Mouse (Mus musculus): ENCODE results near the gene Trio. TPM values are rescaled to one million over a fixed set of nuclear protein-coding genes. Genes with fewer than 3 reads are reported as not detected.
A peak's percentile ranks its signal among the peaks of the same experiment; 100 is the strongest.

The Trio gene
- polyA plus RNA-seq, 1 experiment from 2014 or later: 31.2 TPM

DNA sequence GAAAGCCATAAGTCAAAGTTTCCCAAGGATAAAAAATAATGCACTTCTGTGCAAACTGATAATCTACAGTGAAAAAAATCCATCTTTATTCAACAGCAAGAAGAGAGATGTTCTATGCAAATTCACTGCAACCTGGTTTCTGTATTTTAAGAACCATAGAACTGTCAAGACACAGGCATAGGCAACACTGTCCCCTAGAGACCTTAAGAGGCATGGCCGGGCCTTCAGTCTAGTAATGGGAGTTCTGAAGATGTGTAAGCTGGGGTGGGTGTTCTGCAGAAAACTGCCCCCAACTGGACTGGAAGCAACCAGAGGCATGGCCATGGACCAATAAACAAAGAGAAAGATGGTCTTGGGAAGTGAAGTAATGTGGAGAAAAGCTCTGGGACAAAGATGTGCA lies 166.1 kb downstream of the Trio start:
- Histone ChIP-seq H3K4me3 (ENCODE audit: low read depth, low read length) (no peak overlapping the region), H3K4me2 (ENCODE audit: low read depth) (no peak overlapping the region), H3K36me3 (ENCODE audit: control insufficient read depth, insufficient read depth, low read length) (peaks cover under 1% of the 10 kb centered on the region; the same call in 1 of the 2 replicates), H3K27ac (ENCODE audit: low read depth, low read length) (no peak overlapping the region), H3K9me3 (ENCODE audit: control insufficient read depth, low read length) (no peaks in the 10 kb centered on the region), H3K4me1 (ENCODE audit: control insufficient read depth, insufficient read depth, low read length) (no peaks in the 10 kb centered on the region), H3K9ac (ENCODE audit: low read length) (no peak overlapping the region), H3K27me3 (ENCODE audit: control insufficient read depth, insufficient read depth, low read length) (no peaks in the 10 kb centered on the region)
- DNase-seq (ENCODE audit: low spot score) (no peak), ATAC-seq (ENCODE audit: insufficient read depth, low FRiP score, low TSS enrichment) (no peak)
- WGBS: 86% methylated on average over 1 of the region's 1 CpGs

- Histone ChIP-seq H3K36me3 (ENCODE audit: control insufficient read depth, insufficient read depth, low read length) (peaks cover 3% of the 10 kb centered on the region; the same call in 1 of the 2 replicates), H3K4me3 (ENCODE audit: low read depth, low read length) (no peak overlapping the region), H3K4me2 (ENCODE audit: low read depth) (no peak overlapping the region), H3K27ac (ENCODE audit: low read depth, low read length) (no peak overlapping the region), H3K27me3 (ENCODE audit: control insufficient read depth, insufficient read depth, low read length) (no peaks in the 10 kb centered on the region), H3K9ac (ENCODE audit: low read length) (no peak overlapping the region), H3K9me3 (ENCODE audit: control insufficient read depth, low read length) (no peaks in the 10 kb centered on the region), H3K4me1 (ENCODE audit: control insufficient read depth, insufficient read depth, low read length) (no peaks in the 10 kb centered on the region)
- 78% methylated on average over 6 of the region's 6 CpGs for WGBS
- ATAC-seq (ENCODE audit: insufficient read depth, low FRiP score, low TSS enrichment) (no peak), DNase-seq (ENCODE audit: low spot score) (no peak)
Measured at GRCm38 (mm10) chr15:27859115-27859514, 166.5 kb downstream of the Trio start.

GRCm38 (mm10) chr15:27858179-27858819 lies 167.3 kb downstream of the Trio start:
- DNase-seq (ENCODE audit: low spot score) (no peak), ATAC-seq (ENCODE audit: insufficient read depth, low FRiP score, low TSS enrichment) (no peak)
- H3K36me3 ChIP-seq (ENCODE audit: control insufficient read depth, insufficient read depth, low read length): peaks cover 3% of the 10 kb centered on the region; the same call in 1 of the 2 replicates
- H3K4me2 ChIP-seq (ENCODE audit: low read depth): no peak overlapping the region
- H3K9me3 ChIP-seq (ENCODE audit: control insufficient read depth, low read length): no peaks in the 10 kb centered on the region
- no peak overlapping the region for H3K9ac ChIP-seq (ENCODE audit: low read length)
- 88% methylated on average over 7 of the region's 7 CpGs for WGBS
- H3K4me1 ChIP-seq (ENCODE audit: control insufficient read depth, insufficient read depth, low read length): no peaks in the 10 kb centered on the region
- no peak overlapping the region for H3K27ac ChIP-seq (ENCODE audit: low read depth, low read length)
- H3K4me3 ChIP-seq (ENCODE audit: low read depth, low read length): no peak overlapping the region
- H3K27me3 ChIP-seq (ENCODE audit: control insufficient read depth, insufficient read depth, low read length): no peaks in the 10 kb centered on the region

GRCm38 (mm10) chr15:27857242-27857641 lies 168.4 kb downstream of the Trio start:
- ATAC-seq (ENCODE audit: insufficient read depth, low FRiP score, low TSS enrichment) (no peak), DNase-seq (ENCODE audit: low spot score) (no peak)
- no peak overlapping the region for H3K9ac ChIP-seq (ENCODE audit: low read length)
- H3K4me2 ChIP-seq (ENCODE audit: low read depth): no peak overlapping the region
- WGBS: 87% methylated on average over 7 of the region's 7 CpGs
- no peaks in the 10 kb centered on the region for H3K4me1 ChIP-seq (ENCODE audit: control insufficient read depth, insufficient read depth, low read length)
- no peak overlapping the region for H3K4me3 ChIP-seq (ENCODE audit: low read depth, low read length)
- H3K9me3 ChIP-seq (ENCODE audit: control insufficient read depth, low read length): no peaks in the 10 kb centered on the region
- H3K27ac ChIP-seq (ENCODE audit: low read depth, low read length): no peak overlapping the region
- peaks cover 3% of the 10 kb centered on the region; the same call in 1 of the 2 replicates for H3K36me3 ChIP-seq (ENCODE audit: control insufficient read depth, insufficient read depth, low read length)
- H3K27me3 ChIP-seq (ENCODE audit: control insufficient read depth, insufficient read depth, low read length): no peaks in the 10 kb centered on the region

GRCm38 (mm10) chr15:27856050-27856787 lies 169.4 kb downstream of the Trio start:
- H3K36me3 ChIP-seq (ENCODE audit: control insufficient read depth, insufficient read depth, low read length): peaks cover 6% of the 10 kb centered on the region
- H3K27me3 ChIP-seq (ENCODE audit: control insufficient read depth, insufficient read depth, low read length): no peaks in the 10 kb centered on the region
- no peak for ATAC-seq (ENCODE audit: insufficient read depth, low FRiP score, low TSS enrichment)
- H3K9me3 ChIP-seq (ENCODE audit: control insufficient read depth, low read length): no peaks in the 10 kb centered on the region
- no peak overlapping the region for H3K4me3 ChIP-seq (ENCODE audit: low read depth, low read length)
- no peak overlapping the region for H3K4me2 ChIP-seq (ENCODE audit: low read depth)
- no peaks in the 10 kb centered on the region for H3K4me1 ChIP-seq (ENCODE audit: control insufficient read depth, insufficient read depth, low read length)
- H3K9ac ChIP-seq (ENCODE audit: low read length): no peak overlapping the region
- H3K27ac ChIP-seq (ENCODE audit: low read depth, low read length): no peak overlapping the region
- peak; percentile 24 for DNase-seq (ENCODE audit: low spot score)
- WGBS: 67% methylated on average over 29 of the region's 29 CpGs

DNA sequence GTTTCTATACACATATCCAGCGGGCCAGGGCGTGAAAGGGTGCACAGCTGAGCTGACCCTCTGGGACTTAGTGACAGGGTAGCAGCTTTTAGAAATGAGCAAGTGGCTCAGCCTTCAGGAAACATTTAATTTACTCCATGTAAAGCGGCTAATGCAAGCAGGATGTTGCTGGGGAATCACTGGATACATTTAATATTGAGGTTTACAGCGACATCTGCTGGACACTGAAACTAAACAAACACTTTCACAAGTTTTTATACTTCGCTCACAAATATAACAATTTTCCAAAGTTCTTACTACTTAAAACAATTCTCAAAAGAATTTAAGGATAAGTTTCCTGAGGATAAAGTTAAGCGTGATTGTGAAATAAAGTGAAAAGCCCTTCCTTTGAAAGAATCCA lies 174.3 kb downstream of the Trio start:
- H3K4me2 ChIP-seq (ENCODE audit: low read depth): no peak overlapping the region
- H3K4me1 ChIP-seq (ENCODE audit: control insufficient read depth, insufficient read depth, low read length): no peaks in the 10 kb centered on the region
- peaks cover 14% of the 10 kb centered on the region for H3K36me3 ChIP-seq (ENCODE audit: control insufficient read depth, insufficient read depth, low read length)
- no peak overlapping the region for H3K9ac ChIP-seq (ENCODE audit: low read length)
- no peaks in the 10 kb centered on the region for H3K9me3 ChIP-seq (ENCODE audit: control insufficient read depth, low read length)
- DNase-seq (ENCODE audit: low spot score) (no peak), ATAC-seq (ENCODE audit: insufficient read depth, low FRiP score, low TSS enrichment) (no peak)
- WGBS: 82% methylated on average over 6 of the region's 6 CpGs
- no peak overlapping the region for H3K27ac ChIP-seq (ENCODE audit: low read depth, low read length)
- no peaks in the 10 kb centered on the region for H3K27me3 ChIP-seq (ENCODE audit: control insufficient read depth, insufficient read depth, low read length)
- no peak overlapping the region for H3K4me3 ChIP-seq (ENCODE audit: low read depth, low read length)

DNA sequence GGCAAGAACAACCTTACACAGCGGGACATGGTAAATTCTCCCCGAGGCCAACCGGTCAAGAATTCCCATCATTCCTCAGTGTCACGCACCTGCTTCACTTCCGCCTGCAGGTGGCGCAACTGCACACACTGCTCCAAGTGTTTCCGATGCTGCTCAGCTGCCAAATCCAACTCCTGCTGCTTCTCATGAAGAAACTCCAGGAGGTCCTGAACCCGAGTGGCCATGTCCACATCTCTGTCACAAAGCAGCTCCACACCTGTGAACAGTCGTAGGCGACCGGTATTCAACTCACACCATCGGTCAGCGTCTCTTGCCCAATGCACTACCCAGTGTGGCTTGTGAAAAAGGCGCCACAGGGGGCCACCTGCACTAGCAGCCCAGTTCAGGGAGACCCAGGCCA lies 174.7 kb downstream of the Trio start:
- ATAC-seq (ENCODE audit: insufficient read depth, low FRiP score, low TSS enrichment) (no peak), DNase-seq (ENCODE audit: low spot score) (peak; percentile 38)
- H3K36me3 ChIP-seq (ENCODE audit: control insufficient read depth, insufficient read depth, low read length): peaks cover 14% of the 10 kb centered on the region
- no peak overlapping the region for H3K9ac ChIP-seq (ENCODE audit: low read length)
- H3K9me3 ChIP-seq (ENCODE audit: control insufficient read depth, low read length): no peaks in the 10 kb centered on the region
- H3K27ac ChIP-seq (ENCODE audit: low read depth, low read length): no peak overlapping the region
- H3K4me3 ChIP-seq (ENCODE audit: low read depth, low read length): no peak overlapping the region
- no peaks in the 10 kb centered on the region for H3K4me1 ChIP-seq (ENCODE audit: control insufficient read depth, insufficient read depth, low read length)
- H3K27me3 ChIP-seq (ENCODE audit: control insufficient read depth, insufficient read depth, low read length): no peaks in the 10 kb centered on the region
- 90% methylated on average over 14 of the region's 14 CpGs for WGBS
- H3K4me2 ChIP-seq (ENCODE audit: low read depth): no peak overlapping the region

DNA sequence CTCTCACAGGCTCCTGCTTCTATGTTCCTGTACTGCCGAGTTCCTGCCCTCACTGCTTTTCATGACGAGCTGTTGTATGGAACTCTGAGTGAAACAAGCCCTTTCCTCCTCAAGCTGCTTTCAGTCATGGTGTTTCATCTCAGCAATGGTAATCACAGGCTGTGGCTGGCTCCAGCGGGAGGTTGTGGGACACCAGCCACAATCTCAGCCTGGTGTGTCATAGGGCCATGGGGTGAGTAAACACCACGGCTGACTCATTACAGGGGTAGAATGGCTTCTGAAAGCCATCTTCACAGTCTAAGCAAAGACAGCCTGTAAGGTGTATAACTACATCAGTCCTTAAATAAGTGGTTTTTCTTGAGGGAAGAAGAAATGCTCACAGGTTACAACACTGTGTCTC lies 175.7 kb downstream of the Trio start:
- Histone ChIP-seq H3K4me2 (ENCODE audit: low read depth) (no peak overlapping the region), H3K27me3 (ENCODE audit: control insufficient read depth, insufficient read depth, low read length) (no peaks in the 10 kb centered on the region), H3K9me3 (ENCODE audit: control insufficient read depth, low read length) (no peaks in the 10 kb centered on the region), H3K4me1 (ENCODE audit: control insufficient read depth, insufficient read depth, low read length) (no peaks in the 10 kb centered on the region), H3K27ac (ENCODE audit: low read depth, low read length) (no peak overlapping the region), H3K36me3 (ENCODE audit: control insufficient read depth, insufficient read depth, low read length) (peaks cover 16% of the 10 kb centered on the region), H3K4me3 (ENCODE audit: low read depth, low read length) (no peak overlapping the region), H3K9ac (ENCODE audit: low read length) (no peak overlapping the region)
- 92% methylated on average over 4 of the region's 4 CpGs for WGBS
- ATAC-seq (ENCODE audit: insufficient read depth, low FRiP score, low TSS enrichment) (no peak), DNase-seq (ENCODE audit: low spot score) (no peak)

- no peak overlapping the region for H3K4me3 ChIP-seq (ENCODE audit: low read depth, low read length)
- 93% methylated on average over 15 of the region's 15 CpGs for WGBS
- no peaks in the 10 kb centered on the region for H3K9me3 ChIP-seq (ENCODE audit: control insufficient read depth, low read length)
- no peak for ATAC-seq (ENCODE audit: insufficient read depth, low FRiP score, low TSS enrichment)
- H3K9ac ChIP-seq (ENCODE audit: low read length): no peak overlapping the region
- no peak overlapping the region for H3K4me2 ChIP-seq (ENCODE audit: low read depth)
- peaks cover 3% of the 10 kb centered on the region for H3K36me3 ChIP-seq (ENCODE audit: control insufficient read depth, insufficient read depth, low read length)
- H3K27me3 ChIP-seq (ENCODE audit: control insufficient read depth, insufficient read depth, low read length): no peaks in the 10 kb centered on the region
- no peak for DNase-seq (ENCODE audit: low spot score)
- no peak overlapping the region for H3K27ac ChIP-seq (ENCODE audit: low read depth, low read length)
- H3K4me1 ChIP-seq (ENCODE audit: control insufficient read depth, insufficient read depth, low read length): no peaks in the 10 kb centered on the region
Measured at GRCm38 (mm10) chr15:27841696-27842095, 184.0 kb downstream of the Trio start.
